Mouse (Mus musculus) urinary bladder, postnatal 4 days (tissue): ENCODE data around the gene Btaf1.

Source experiments
- DNase-seq, 2 experiments: peaks; one replicate each; pipeline ENCODE4 v3.0.0; 2021 to 2022; ENCODE audit warnings: low spot score in 2 of 2

Gene Btaf1

DNA sequence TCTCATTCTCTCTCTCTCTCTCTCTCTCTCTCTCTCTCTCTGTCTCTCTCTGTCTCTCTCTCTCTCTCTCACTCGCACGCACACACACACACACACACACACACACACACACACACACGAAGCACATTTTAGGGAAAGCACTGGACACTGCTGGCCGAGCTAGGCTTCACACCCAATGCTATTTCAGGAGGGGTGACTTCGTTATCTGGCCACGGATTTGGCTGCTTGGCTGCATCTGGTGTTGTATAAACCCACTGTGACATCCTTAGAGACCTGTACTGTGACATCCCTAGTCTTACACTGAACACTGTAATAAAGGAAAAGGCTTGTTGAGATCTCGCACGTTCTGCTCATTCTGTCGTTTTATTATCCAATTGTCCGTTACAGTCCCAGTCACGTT lies 95.1 kb downstream of the Btaf1 start:
- no peak for DNase-seq

DNA sequence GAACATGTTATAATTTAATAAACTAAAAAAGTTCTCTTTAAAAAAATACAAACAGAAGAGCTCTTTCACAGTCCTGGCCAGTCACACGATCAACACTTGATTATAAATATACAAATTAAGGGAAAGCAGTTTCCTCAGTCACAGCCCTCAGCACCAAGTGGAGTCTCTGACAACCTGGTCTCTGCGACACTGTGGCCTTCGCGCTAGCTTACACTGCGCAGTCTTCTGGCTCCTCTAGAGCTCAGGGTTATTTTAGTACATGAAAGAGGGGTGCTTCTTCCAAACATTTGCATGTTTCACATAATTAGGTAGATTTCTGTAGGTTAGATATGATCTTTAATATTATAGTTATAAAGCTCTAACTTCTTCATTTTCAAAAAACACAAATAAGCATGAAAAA lies 96.3 kb downstream of the Btaf1 start:
- DNase-seq = no peak

- no peak for DNase-seq
Observed at GRCm38 (mm10) chr19:37025839-37026319, 100.0 kb downstream of the Btaf1 start.

- DNase-seq = no peak
Observed at GRCm38 (mm10) chr19:37026408-37026807, 100.5 kb downstream of the Btaf1 start.

GRCm38 (mm10) chr19:37029771-37030170 lies 103.9 kb downstream of the Btaf1 start:
- DNase-seq = no peak

DNA sequence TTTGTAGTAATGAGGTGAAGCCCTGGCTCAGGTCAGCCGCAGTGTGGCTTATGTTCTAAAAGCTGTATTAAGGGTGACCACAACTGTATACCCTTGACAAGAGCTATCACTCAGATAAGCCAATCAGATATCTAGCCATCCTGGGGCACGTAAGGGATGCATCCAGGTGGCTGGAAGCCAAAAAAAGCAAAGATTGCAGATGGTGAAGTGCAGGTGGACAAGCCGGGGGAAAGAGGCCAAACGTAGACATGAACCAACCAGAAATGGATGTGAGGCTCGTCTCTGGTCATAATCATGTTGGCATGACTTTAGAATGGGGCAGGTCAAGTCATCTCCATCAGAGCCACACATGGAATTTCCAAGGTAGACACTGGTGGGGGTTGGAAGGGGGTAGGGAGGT lies 105.6 kb downstream of the Btaf1 start:
- no peak for DNase-seq

- no peak for DNase-seq
Observed at GRCm38 (mm10) chr19:37032364-37032763, 106.5 kb downstream of the Btaf1 start.

- no peak for DNase-seq
Observed at GRCm38 (mm10) chr19:37040906-37041305, 115.0 kb downstream of the Btaf1 start.

DNA sequence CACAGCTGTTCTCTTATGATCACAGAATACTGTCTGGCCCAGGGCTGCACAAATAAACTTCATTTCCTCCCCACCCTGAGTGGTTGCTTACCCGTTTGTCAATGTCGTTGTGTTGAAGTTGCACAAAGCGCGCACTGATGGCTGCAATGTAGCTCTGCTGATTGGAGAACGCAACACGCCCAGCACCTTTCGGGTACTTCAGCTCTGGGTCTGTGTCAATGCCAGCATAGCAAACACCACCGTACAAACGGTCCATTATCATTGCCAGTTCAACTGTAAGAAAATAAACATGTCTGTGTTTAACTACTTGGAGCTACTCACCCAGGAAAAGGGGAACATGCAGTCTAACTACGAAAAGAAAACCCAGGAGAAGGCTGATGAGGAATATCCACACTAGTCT lies 118.6 kb downstream of the Btaf1 start:
- no peak for DNase-seq

- no peak for DNase-seq
Observed at GRCm38 (mm10) chr19:37048507-37048906, 122.6 kb downstream of the Btaf1 start.

GRCm38 (mm10) chr19:37050643-37051345 lies 124.9 kb downstream of the Btaf1 start:
- DNase-seq = no peak

- DNase-seq = no peak
Observed at GRCm38 (mm10) chr19:37055976-37056556, 130.2 kb downstream of the Btaf1 start.

DNA sequence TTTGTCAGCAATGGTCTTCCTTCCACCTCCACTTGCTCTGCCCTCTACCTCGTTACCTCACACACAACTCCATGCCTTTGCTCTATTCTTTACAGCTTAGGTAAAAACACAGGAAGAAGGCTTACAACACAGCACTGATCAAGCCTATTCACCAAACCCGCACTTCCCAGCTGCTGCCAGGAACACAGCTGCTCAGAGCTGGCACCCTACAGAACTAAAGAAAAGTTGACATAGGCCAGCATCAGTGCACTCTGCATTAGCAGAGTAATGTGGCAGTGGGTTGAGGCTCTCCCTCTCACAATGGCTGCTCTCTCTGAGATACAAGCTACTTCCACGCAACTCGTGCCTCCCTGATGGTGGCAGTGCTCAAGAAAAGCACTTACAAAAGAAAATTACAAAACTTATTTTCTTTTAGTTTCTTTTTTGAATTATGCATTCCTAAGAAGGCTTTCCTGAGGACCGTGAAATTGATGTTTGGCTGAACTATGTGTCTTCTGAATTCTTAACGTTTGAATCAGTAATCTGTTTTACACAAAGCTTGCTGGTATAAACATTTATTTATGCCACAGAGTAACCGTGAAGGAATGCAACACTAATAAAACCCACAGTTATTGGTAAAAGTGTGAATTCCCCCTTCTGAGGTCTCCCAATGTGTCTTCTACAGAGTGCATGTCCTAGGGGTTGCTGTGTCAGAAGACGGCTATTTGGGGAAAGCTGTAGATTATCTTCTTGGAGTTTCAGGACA lies 131.5 kb downstream of the Btaf1 start:
- DNase-seq = no peak

DNA sequence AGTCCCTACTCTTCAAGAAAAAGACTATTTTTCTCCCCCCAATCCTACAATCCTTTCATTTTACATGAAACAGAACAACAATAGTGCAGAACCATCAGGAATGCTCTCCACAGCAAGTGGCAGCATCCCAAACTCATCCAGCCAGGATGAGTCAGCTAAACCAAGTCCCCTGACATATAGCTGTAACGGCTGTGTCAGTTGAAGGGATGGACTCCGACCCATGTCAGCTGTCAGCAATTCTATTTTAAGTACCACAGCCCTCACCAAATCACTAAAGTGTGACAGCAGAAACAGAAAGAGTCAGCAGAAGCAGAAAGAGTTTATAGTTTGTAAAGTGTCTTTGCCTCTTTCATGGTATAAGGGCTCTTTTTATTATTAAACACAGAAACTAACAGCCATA lies 133.7 kb downstream of the Btaf1 start:
- DNase-seq = no peak

GRCm38 (mm10) chr19:37060078-37060477 lies 134.2 kb downstream of the Btaf1 start:
- no peak for DNase-seq
